Mouse (Mus musculus): ENCODE measurements at regions not wholly inside any gene's neighbourhood (a gene's known extent, or its start where the extent isn't known, plus 50 kb on each side); places are given as distances from the start of the nearest gene placed in this dataset.

- no peaks in the 10 kb centered on the region for H3K36me3 ChIP-seq (ENCODE audit: insufficient read depth, low read length)
- H3K27ac ChIP-seq (ENCODE audit: low read depth, low read length): no peak overlapping the region
- H3K9ac ChIP-seq (replicated peaks; ENCODE audit: low read length, poor library complexity, severe bottlenecking): no peak overlapping the region
- no peak overlapping the region for H3K4me2 ChIP-seq (ENCODE audit: low read depth, low read length, poor library complexity, severe bottlenecking)
- no peak for ATAC-seq (ENCODE audit: low FRiP score)
- WGBS: under 1% methylated on average over 3 of the region's 3 CpGs
- no peaks in the 10 kb centered on the region for H3K9me3 ChIP-seq (ENCODE audit: low read length)
- no peak overlapping the region for H3K4me3 ChIP-seq (ENCODE audit: low read depth, low read length)
- peak; percentile 85 for DNase-seq (ENCODE audit: low spot score)
- TF ChIP-seq CTCF (IDR thresholded peaks at IDR 0.05): peak; percentile 92
- H3K4me1 ChIP-seq (ENCODE audit: insufficient read depth, low read length): no peaks in the 10 kb centered on the region
- H3K27me3 ChIP-seq (ENCODE audit: insufficient read depth, low read length): no peaks in the 10 kb centered on the region
These were observed 174.6 kb downstream of the Eepd1 start for GRCm38 (mm10) chr9:25655767-25656513.

DNA sequence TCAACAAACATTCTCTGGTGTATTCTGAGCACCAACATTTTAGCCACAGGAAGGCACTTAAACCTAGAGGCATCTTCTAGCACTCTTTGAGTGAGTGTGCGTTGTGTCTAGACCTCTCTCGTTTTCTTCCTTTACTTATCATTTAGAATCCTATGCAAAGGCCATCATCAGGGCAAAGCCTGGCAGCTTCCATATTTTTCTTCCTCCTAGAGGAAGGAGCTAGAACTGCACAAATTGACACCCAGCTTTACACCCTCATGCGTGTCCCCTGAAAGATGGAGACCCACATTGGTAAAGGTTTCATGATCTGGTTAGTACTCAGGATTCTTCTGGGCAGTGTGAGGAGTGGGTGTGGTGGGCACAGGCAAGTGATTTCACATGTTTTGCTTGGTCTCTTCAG is 175.2 kb downstream of the Eepd1 start:
- Histone ChIP-seq H3K27ac (ENCODE audit: low read depth, low read length) (no peak overlapping the region), H3K4me3 (ENCODE audit: low read depth, low read length) (no peak overlapping the region), H3K27me3 (ENCODE audit: insufficient read depth, low read length) (no peaks in the 10 kb centered on the region), H3K4me2 (ENCODE audit: low read depth, low read length, poor library complexity, severe bottlenecking) (no peak overlapping the region), H3K36me3 (ENCODE audit: insufficient read depth, low read length) (no peaks in the 10 kb centered on the region), H3K4me1 (ENCODE audit: insufficient read depth, low read length) (no peaks in the 10 kb centered on the region), H3K9me3 (ENCODE audit: low read length) (no peaks in the 10 kb centered on the region), H3K9ac (replicated peaks; ENCODE audit: low read length, poor library complexity, severe bottlenecking) (no peak overlapping the region)
- DNase-seq (ENCODE audit: low spot score) (no peak), ATAC-seq (ENCODE audit: low FRiP score) (no peak)
- TF ChIP-seq CTCF (IDR thresholded peaks at IDR 0.05): no peak
- 90% methylated on average over 3 of the region's 3 CpGs for WGBS

- Histone ChIP-seq H3K4me2 (ENCODE audit: low read depth, low read length, poor library complexity, severe bottlenecking) (no peak overlapping the region), H3K27me3 (ENCODE audit: insufficient read depth, low read length) (no peaks in the 10 kb centered on the region), H3K4me1 (ENCODE audit: insufficient read depth, low read length) (no peaks in the 10 kb centered on the region), H3K4me3 (ENCODE audit: low read depth, low read length) (no peak overlapping the region), H3K9ac (replicated peaks; ENCODE audit: low read length, poor library complexity, severe bottlenecking) (no peak overlapping the region), H3K27ac (ENCODE audit: low read depth, low read length) (no peak overlapping the region), H3K36me3 (ENCODE audit: insufficient read depth, low read length) (no peaks in the 10 kb centered on the region), H3K9me3 (ENCODE audit: low read length) (no peaks in the 10 kb centered on the region)
- DNase-seq (ENCODE audit: low spot score) (peak; percentile 10), ATAC-seq (ENCODE audit: low FRiP score) (no peak)
- TF ChIP-seq CTCF (IDR thresholded peaks at IDR 0.05): no peak
- 80% methylated on average over 4 of the region's 4 CpGs for WGBS
These were observed 202.4 kb downstream of the Eepd1 start for GRCm38 (mm10) chr9:25683635-25684333.

DNA sequence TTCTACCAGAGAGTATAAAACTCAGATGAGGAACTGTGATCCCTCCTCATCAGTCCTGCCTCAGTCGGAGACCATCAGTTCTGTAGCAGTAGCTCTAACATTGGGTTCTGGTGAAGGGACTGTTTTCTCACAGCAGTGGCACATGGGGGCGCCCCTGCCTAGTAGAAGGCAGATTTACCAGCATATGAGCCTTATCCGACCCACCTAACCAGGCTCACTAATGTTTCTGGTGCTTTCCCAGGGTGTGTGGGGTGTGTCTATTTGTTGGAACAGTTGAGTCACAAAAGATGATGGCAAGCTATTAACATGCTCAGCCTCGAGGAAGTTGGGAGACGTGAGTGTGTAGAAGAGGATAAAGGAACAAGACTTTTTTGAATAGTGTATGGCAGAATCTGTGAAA is 212.3 kb downstream of the Eepd1 start:
- peak; percentile 71 for DNase-seq (ENCODE audit: low spot score)
- H3K27me3 ChIP-seq (ENCODE audit: insufficient read depth, low read length): no peaks in the 10 kb centered on the region
- H3K4me2 ChIP-seq (ENCODE audit: low read depth, low read length, poor library complexity, severe bottlenecking): no peak overlapping the region
- H3K9me3 ChIP-seq (ENCODE audit: low read length): no peaks in the 10 kb centered on the region
- H3K4me3 ChIP-seq (ENCODE audit: low read depth, low read length): no peak overlapping the region
- H3K4me1 ChIP-seq (ENCODE audit: insufficient read depth, low read length): no peaks in the 10 kb centered on the region
- no peak overlapping the region for H3K9ac ChIP-seq (replicated peaks; ENCODE audit: low read length, poor library complexity, severe bottlenecking)
- no peak overlapping the region for H3K27ac ChIP-seq (ENCODE audit: low read depth, low read length)
- H3K36me3 ChIP-seq (ENCODE audit: insufficient read depth, low read length): no peaks in the 10 kb centered on the region
- ATAC-seq (ENCODE audit: low FRiP score): peak; percentile 73; the same call in 1 of the 2 replicates
- peak; percentile 82 for TF ChIP-seq CTCF (IDR thresholded peaks at IDR 0.05)
- 24% methylated on average over 5 of the region's 5 CpGs for WGBS

GRCm38 (mm10) chr9:25695018-25695417 is 213.7 kb downstream of the Eepd1 start:
- Histone ChIP-seq H3K9me3 (ENCODE audit: low read length) (no peaks in the 10 kb centered on the region), H3K4me1 (ENCODE audit: insufficient read depth, low read length) (no peaks in the 10 kb centered on the region), H3K27me3 (ENCODE audit: insufficient read depth, low read length) (no peaks in the 10 kb centered on the region), H3K36me3 (ENCODE audit: insufficient read depth, low read length) (no peaks in the 10 kb centered on the region), H3K4me3 (ENCODE audit: low read depth, low read length) (no peak overlapping the region), H3K9ac (replicated peaks; ENCODE audit: low read length, poor library complexity, severe bottlenecking) (no peak overlapping the region), H3K27ac (ENCODE audit: low read depth, low read length) (no peak overlapping the region), H3K4me2 (ENCODE audit: low read depth, low read length, poor library complexity, severe bottlenecking) (no peak overlapping the region)
- 16% methylated on average over 3 of the region's 3 CpGs for WGBS
- DNase-seq (ENCODE audit: low spot score) (no peak), ATAC-seq (ENCODE audit: low FRiP score) (no peak)
- TF ChIP-seq CTCF (IDR thresholded peaks at IDR 0.05): no peak

DNA sequence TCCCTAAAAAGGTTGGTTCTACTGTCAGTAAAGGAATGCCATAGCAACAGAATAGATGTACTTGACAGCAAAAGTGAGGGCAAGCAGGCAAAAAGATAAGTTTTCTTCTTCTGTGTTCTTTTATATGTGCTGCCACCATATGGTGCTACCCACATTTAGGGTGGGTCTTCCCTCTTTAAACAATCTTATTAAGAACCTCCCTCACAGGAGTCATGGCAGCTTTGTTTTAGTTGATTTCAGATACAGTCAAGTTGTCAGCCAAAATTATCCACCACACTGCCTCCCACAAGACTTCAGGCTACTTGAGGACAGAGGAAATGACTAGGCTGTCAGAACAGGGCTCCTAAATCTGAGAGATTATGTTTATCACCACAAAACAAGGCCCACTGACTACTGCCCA is 232.3 kb downstream of the Eepd1 start:
- no peak for ATAC-seq (ENCODE audit: low FRiP score)
- no peak overlapping the region for H3K9ac ChIP-seq (replicated peaks; ENCODE audit: low read length, poor library complexity, severe bottlenecking)

More for the DNA sequence above, 232.3 kb downstream of the Eepd1 start:
- no peak for DNase-seq (ENCODE audit: low spot score)
- H3K36me3 ChIP-seq (ENCODE audit: insufficient read depth, low read length): no peaks in the 10 kb centered on the region
- no peaks in the 10 kb centered on the region for H3K9me3 ChIP-seq (ENCODE audit: low read length)
- H3K27ac ChIP-seq (ENCODE audit: low read depth, low read length): no peak overlapping the region
- TF ChIP-seq CTCF (IDR thresholded peaks at IDR 0.05): no peak
- H3K4me3 ChIP-seq (ENCODE audit: low read depth, low read length): no peak overlapping the region
- no peak overlapping the region for H3K4me2 ChIP-seq (ENCODE audit: low read depth, low read length, poor library complexity, severe bottlenecking)
- H3K27me3 ChIP-seq (ENCODE audit: insufficient read depth, low read length): no peaks in the 10 kb centered on the region
- H3K4me1 ChIP-seq (ENCODE audit: insufficient read depth, low read length): no peaks in the 10 kb centered on the region

Data from midbrain, postnatal 0 days (tissue).